Mouse (Mus musculus): Measurements from ENCODE around the gene Dnah7b.
"Not testable (repeated sequence)": the region's sequence is repeated elsewhere in the genome, so short reads cannot be mapped to it uniquely, and the experiment has no call there.

DNA sequence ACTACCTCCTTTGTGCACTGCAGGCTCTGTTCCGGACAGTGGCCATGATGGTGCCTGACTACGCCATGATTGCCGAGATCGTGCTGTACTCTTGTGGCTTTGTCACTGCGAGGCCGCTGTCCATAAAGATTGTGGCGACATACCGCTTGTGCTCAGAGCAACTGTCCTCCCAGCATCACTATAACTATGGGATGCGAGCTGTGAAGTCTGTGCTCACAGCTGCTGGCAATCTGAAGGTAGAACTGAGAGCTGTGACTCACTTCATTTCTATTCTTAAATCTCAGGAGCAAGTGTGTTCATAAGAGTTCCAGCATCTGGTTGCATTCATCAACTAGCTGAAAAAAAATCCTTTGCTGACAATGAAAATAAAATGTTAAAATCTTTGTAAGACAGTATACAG, 135.1 kb downstream of the Dnah7b start:
- TF ChIP-seq CTCF (IDR thresholded peaks at IDR 0.05; ENCODE audit: low read depth, low read length); EP300 (IDR thresholded peaks at IDR 0.05; ENCODE audit: insufficient read depth, low read depth, low read length): not testable (repeated sequence)

All from ES-Bruce4 (cell line).